Mouse (Mus musculus): ENCODE measurements around the gene Ccdc85c. TPM values are rescaled to one million over a fixed set of nuclear protein-coding genes. Genes with fewer than 3 reads are reported as not detected.

The Ccdc85c gene
- polyA plus RNA-seq, 1 experiment from 2014 or later, result 7.5 TPM

DNA sequence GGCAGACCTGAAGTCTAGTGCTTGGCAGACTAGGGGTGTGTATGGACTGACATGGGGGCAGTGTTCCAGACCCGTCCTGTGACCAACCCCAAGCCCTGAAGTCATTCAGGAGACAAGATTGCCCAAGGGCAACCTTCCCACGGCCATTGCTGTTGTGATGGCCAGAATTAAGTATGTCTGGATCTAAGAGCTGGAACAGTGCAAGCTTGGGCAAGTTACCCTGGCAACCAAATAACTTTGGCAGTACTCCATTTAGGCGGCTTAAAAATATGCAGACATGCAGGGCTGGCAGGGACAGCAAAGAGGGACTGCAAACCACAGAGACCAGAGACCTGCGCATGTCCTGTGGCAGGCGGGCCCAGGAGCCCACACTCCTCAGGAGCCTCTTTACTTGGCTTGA is 35.8 kb downstream of the Ccdc85c start:
- no peak overlapping the region for H3K4me2 ChIP-seq (ENCODE audit: low read length)
- peak; percentile 41 for ATAC-seq
- no peak overlapping the region for H3K9ac ChIP-seq (ENCODE audit: low read depth, low read length)

GRCm38 (mm10) chr12:108238395-108239035 is 36.7 kb downstream of the Ccdc85c start:
- no peak overlapping the region for H3K9ac ChIP-seq (ENCODE audit: low read depth, low read length)
- no peaks in the 10 kb centered on the region for H3K36me3 ChIP-seq (ENCODE audit: control insufficient read depth, insufficient read depth, low read length)
- no peak overlapping the region for H3K4me3 ChIP-seq (ENCODE audit: low read length)
- no peak overlapping the region for H3K27ac ChIP-seq (ENCODE audit: low read depth, low read length)
- WGBS, result 70% methylated on average over 17 of the region's 17 CpGs
- H3K27me3 ChIP-seq (replicated peaks; ENCODE audit: control insufficient read depth, insufficient read depth, low read length), result no peaks in the 10 kb centered on the region
- peaks cover 62% of the 10 kb centered on the region for H3K4me1 ChIP-seq (ENCODE audit: control insufficient read depth, insufficient read depth, low read depth, low read length)
- no peaks in the 10 kb centered on the region for H3K9me3 ChIP-seq (ENCODE audit: control insufficient read depth, low read length)
- H3K4me2 ChIP-seq (ENCODE audit: low read length), result no peak overlapping the region
- no peak for ATAC-seq

More for the DNA sequence above, 35.8 kb downstream of the Ccdc85c start:
- Histone ChIP-seq H3K36me3 (ENCODE audit: control insufficient read depth, insufficient read depth, low read length) (no peaks in the 10 kb centered on the region), H3K27ac (ENCODE audit: low read depth, low read length) (peak overlapping the region; percentile 41; the same call in 1 of the 2 replicates), H3K27me3 (replicated peaks; ENCODE audit: control insufficient read depth, insufficient read depth, low read length) (no peaks in the 10 kb centered on the region), H3K4me1 (ENCODE audit: control insufficient read depth, insufficient read depth, low read depth, low read length) (peaks cover 70% of the 10 kb centered on the region), H3K4me3 (ENCODE audit: low read length) (no peak overlapping the region), H3K9me3 (ENCODE audit: control insufficient read depth, low read length) (no peaks in the 10 kb centered on the region)
- 34% methylated on average over 5 of the region's 5 CpGs for WGBS

DNA sequence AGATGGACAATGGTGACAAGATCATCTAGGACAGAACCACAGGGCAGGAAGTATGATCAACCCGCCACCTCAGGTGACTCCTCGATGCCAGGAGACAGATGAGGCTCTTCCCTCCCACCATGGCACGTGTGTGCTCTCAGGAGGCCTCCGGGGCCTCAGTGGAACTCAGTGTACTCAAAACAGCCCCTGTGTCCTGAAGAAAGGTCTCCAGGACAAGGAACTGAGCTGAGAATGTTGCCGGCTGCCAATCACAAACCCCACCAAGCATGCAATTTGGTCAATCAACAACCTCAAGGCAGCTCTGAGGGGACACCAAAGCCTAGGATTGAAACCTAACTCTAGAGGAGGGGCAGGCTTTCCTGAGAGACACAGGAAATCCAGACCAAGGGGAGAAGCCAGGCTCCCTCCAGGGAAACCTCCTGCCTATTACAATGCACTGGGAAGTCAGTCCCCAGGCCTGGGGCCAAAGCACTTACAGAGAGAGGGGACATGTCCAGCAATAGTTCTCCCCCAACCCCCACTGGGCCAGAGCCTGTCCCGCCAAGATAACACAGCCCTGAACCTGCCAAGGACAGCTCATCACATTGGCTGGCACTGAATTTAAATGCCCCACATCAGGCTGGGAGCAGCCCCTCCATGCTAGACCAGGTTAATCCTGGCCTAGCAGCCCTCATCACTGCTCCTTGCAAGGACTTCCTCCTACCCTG is 37.8 kb downstream of the Ccdc85c start:
- H3K9me3 ChIP-seq (ENCODE audit: control insufficient read depth, low read length), result no peaks in the 10 kb centered on the region
- H3K4me3 ChIP-seq (ENCODE audit: low read length), result no peak overlapping the region
- no peak overlapping the region for H3K9ac ChIP-seq (ENCODE audit: low read depth, low read length)
- H3K36me3 ChIP-seq (ENCODE audit: control insufficient read depth, insufficient read depth, low read length), result no peaks in the 10 kb centered on the region
- 58% methylated on average over 6 of the region's 6 CpGs for WGBS
- H3K27me3 ChIP-seq (replicated peaks; ENCODE audit: control insufficient read depth, insufficient read depth, low read length), result no peaks in the 10 kb centered on the region
- no peak for ATAC-seq
- H3K4me1 ChIP-seq (ENCODE audit: control insufficient read depth, insufficient read depth, low read depth, low read length), result peaks cover 57% of the 10 kb centered on the region
- no peak overlapping the region for H3K27ac ChIP-seq (ENCODE audit: low read depth, low read length)
- H3K4me2 ChIP-seq (ENCODE audit: low read length), result no peak overlapping the region

DNA sequence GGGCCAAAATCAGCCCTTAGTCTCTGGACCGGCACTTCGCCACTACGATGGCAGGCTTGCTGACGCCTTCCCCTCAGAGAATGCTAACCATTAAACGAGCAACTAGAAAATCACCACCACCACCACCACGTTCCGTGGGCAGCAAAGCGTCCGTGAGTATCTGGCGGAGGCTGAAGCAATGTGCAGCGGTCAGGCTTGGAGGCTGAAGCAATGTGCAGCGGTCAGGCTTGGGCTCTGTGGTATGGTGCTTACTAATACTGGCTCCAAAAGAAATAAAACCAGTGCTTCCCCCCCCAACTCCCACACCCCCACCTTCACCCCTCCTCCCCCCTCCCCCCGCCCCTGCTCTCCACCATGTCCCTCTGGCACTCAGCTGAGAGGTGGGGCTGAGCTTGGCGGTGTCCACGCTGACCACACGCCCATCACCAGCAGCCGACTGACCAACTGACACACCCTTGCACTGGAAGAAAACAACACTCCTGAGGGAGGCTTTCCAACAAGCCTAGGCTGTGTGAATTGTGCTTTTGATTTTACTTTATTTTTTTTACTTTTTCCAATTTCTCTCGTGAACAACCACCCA is 39.2 kb downstream of the Ccdc85c start:
- Histone ChIP-seq H3K4me3 (ENCODE audit: low read length) (no peak overlapping the region), H3K4me2 (ENCODE audit: low read length) (no peak overlapping the region), H3K9me3 (ENCODE audit: control insufficient read depth, low read length) (no peaks in the 10 kb centered on the region), H3K4me1 (ENCODE audit: control insufficient read depth, insufficient read depth, low read depth, low read length) (peaks cover 56% of the 10 kb centered on the region), H3K27me3 (replicated peaks; ENCODE audit: control insufficient read depth, insufficient read depth, low read length) (no peaks in the 10 kb centered on the region), H3K36me3 (ENCODE audit: control insufficient read depth, insufficient read depth, low read length) (no peaks in the 10 kb centered on the region), H3K9ac (ENCODE audit: low read depth, low read length) (no peak overlapping the region), H3K27ac (ENCODE audit: low read depth, low read length) (no peak overlapping the region)
- ATAC-seq, result no peak
- WGBS, result 62% methylated on average over 17 of the region's 18 CpGs

DNA sequence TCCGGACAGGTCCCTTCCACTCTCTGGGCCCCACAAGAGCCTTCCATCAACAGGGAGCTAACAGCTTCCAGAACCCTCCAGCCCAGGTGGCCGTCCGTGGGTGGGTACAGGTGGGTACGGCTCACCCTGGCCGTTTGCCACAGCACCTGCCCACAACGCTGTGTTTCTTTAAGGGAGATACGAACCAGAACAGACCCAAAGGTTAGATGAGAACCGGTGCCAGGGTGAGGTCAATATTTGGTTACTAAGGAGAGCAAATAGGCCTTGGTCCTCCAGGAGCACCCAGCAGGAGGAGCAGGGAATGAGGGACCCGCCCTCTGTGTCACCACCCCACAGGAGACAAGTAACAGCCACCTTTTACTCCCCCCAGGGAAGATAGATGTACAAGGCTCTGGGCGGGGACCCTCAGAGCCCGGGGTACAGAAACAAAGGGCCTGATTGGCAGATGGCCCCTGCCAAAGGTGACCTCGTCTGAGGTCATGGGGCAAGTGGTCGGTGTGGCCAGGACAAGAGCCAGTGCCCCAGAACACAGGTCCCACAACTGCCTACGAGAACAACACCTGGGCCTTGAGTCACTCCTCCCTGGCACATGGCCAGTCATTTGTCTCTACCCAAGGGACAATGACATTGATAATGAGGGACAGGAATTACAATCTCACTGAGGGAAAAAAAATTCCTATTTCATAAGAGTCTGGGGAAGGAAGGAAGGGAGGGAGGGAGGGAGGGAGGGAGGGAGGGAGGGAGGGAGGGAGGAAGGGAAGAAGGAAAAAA is 40.2 kb downstream of the Ccdc85c start:
- peaks cover 49% of the 10 kb centered on the region for H3K4me1 ChIP-seq (ENCODE audit: control insufficient read depth, insufficient read depth, low read depth, low read length)
- no peaks in the 10 kb centered on the region for H3K9me3 ChIP-seq (ENCODE audit: control insufficient read depth, low read length)
- H3K27ac ChIP-seq (ENCODE audit: low read depth, low read length), result no peak overlapping the region
- no peak for ATAC-seq
- no peaks in the 10 kb centered on the region for H3K27me3 ChIP-seq (replicated peaks; ENCODE audit: control insufficient read depth, insufficient read depth, low read length)
- no peak overlapping the region for H3K4me3 ChIP-seq (ENCODE audit: low read length)
- no peak overlapping the region for H3K4me2 ChIP-seq (ENCODE audit: low read length)
- no peak overlapping the region for H3K9ac ChIP-seq (ENCODE audit: low read depth, low read length)
- H3K36me3 ChIP-seq (ENCODE audit: control insufficient read depth, insufficient read depth, low read length), result no peaks in the 10 kb centered on the region
- 70% methylated on average over 14 of the region's 14 CpGs for WGBS

- 86% methylated on average over 6 of the region's 6 CpGs for WGBS
- no peaks in the 10 kb centered on the region for H3K9me3 ChIP-seq (ENCODE audit: control insufficient read depth, low read length)
- ATAC-seq, result no peak
- H3K27me3 ChIP-seq (replicated peaks; ENCODE audit: control insufficient read depth, insufficient read depth, low read length), result no peaks in the 10 kb centered on the region
- no peaks in the 10 kb centered on the region for H3K36me3 ChIP-seq (ENCODE audit: control insufficient read depth, insufficient read depth, low read length)
- H3K4me1 ChIP-seq (ENCODE audit: control insufficient read depth, insufficient read depth, low read depth, low read length), result peaks cover 37% of the 10 kb centered on the region
- H3K9ac ChIP-seq (ENCODE audit: low read depth, low read length), result no peak overlapping the region
- no peak overlapping the region for H3K4me2 ChIP-seq (ENCODE audit: low read length)
- no peak overlapping the region for H3K4me3 ChIP-seq (ENCODE audit: low read length)
- no peak overlapping the region for H3K27ac ChIP-seq (ENCODE audit: low read depth, low read length)
Measured at GRCm38 (mm10) chr12:108233736-108234135, 41.5 kb downstream of the Ccdc85c start.

GRCm38 (mm10) chr12:108231901-108232300 is 43.3 kb downstream of the Ccdc85c start:
- peak; percentile 37; the same call in 1 of the 2 replicates for ATAC-seq
- Histone ChIP-seq H3K27ac (ENCODE audit: low read depth, low read length) (peak overlapping the region; percentile 66; the same call in 1 of the 2 replicates), H3K36me3 (ENCODE audit: control insufficient read depth, insufficient read depth, low read length) (no peaks in the 10 kb centered on the region), H3K9me3 (ENCODE audit: control insufficient read depth, low read length) (no peaks in the 10 kb centered on the region), H3K4me3 (ENCODE audit: low read length) (no peak overlapping the region), H3K9ac (ENCODE audit: low read depth, low read length) (0 out of 2 replicates have a peak overlapping the region, but pooled peaks have one; percentile 7), H3K4me1 (ENCODE audit: control insufficient read depth, insufficient read depth, low read depth, low read length) (peaks cover 25% of the 10 kb centered on the region), H3K27me3 (replicated peaks; ENCODE audit: control insufficient read depth, insufficient read depth, low read length) (no peaks in the 10 kb centered on the region), H3K4me2 (ENCODE audit: low read length) (no peak overlapping the region; the same call in 1 of the 2 replicates)
- 16% methylated on average over 9 of the region's 9 CpGs for WGBS

DNA sequence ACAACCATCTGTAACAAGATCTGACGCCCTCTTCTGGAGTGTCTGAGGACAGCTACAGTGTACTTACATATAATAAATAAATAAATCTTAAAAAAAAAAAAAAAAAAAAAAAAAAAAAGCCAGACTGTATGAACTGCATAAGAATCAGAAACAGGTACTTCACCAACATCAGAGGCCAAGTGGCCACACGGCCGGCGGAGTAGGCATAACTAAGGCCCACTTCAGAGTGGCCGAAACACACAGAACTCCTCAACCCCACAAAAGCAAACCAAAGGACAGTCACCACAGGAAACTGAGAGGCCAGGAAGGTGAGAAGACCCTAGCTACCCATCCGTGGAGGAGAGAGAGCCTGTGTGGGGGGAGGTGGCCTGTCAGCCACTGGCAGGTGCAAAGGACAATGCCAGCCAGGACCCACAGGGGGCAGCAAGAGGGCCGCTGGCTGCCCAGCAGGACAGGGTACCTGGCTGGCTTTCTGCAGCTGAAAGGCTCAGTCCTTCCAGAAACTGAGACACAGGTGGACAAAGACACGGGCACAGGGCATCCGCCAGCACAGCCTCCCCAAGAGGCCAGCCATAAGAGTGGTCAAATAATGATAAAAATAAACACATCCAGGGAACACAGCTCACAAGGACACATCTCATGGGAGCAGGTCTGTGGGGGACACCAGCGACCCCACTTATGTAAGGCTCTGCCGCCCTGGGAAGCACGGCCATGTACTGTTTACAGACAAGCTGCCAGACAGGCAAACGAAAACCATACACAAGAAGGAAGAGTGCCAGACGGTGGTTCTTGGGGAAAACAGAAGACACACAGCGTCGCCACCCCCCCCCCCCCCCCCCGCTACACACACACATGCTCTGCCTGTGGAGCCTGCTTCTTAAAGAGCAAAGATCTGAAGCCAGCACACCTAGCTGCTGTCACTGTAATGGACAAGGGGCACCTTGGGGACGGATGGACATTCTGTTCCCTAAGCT is 44.1 kb downstream of the Ccdc85c start:
- H3K36me3 ChIP-seq (ENCODE audit: control insufficient read depth, insufficient read depth, low read length), result no peaks in the 10 kb centered on the region
- no peak for ATAC-seq
- WGBS, result 46% methylated on average over 16 of the region's 18 CpGs
- no peak overlapping the region for H3K4me3 ChIP-seq (ENCODE audit: low read length)
- no peaks in the 10 kb centered on the region for H3K9me3 ChIP-seq (ENCODE audit: control insufficient read depth, low read length)
- no peaks in the 10 kb centered on the region for H3K27me3 ChIP-seq (replicated peaks; ENCODE audit: control insufficient read depth, insufficient read depth, low read length)
- H3K4me2 ChIP-seq (ENCODE audit: low read length), result no peak overlapping the region; the same call in 1 of the 2 replicates
- H3K4me1 ChIP-seq (ENCODE audit: control insufficient read depth, insufficient read depth, low read depth, low read length), result peaks cover 26% of the 10 kb centered on the region
- H3K9ac ChIP-seq (ENCODE audit: low read depth, low read length), result no peak overlapping the region
- H3K27ac ChIP-seq (ENCODE audit: low read depth, low read length), result peak overlapping the region; percentile 66
